Mouse (Mus musculus) midbrain, postnatal 0 days (tissue): ENCODE measurements around the gene Acsl4. TPM values are rescaled to one million over a fixed set of nuclear protein-coding genes. Genes with fewer than 3 reads are reported as not detected.

Experiments
- ATAC-seq: fragments of 200-750 bp; cut with Nextera tagmentation; 2 replicates; pipeline ENCODE4 v1.8.0; 2017; ENCODE audit warnings: moderate number of reproducible peaks, mild to moderate bottlenecking, moderate TSS enrichment, moderate library complexity; ENCODE audit not compliant: low FRiP score
- DNase-seq: peaks from one replicate; pipeline ENCODE4 v3.0.0-alpha.2; 2015; ENCODE audit warnings: low spot score
- H3K27ac ChIP-seq: fragments of 300-500 bp; sonication (generic); 2 replicates; pipeline ENCODE4 v1.5.1; 2014; ENCODE audit warnings: low read depth, mild to moderate bottlenecking, low read length, mixed read lengths
- H3K27me3 ChIP-seq: fragments of 300-500 bp; sonication (generic); 2 replicates; pipeline ENCODE4 v1.6.1; 2014; ENCODE audit warnings: low read length, control low read depth, mixed read lengths; ENCODE audit not compliant: insufficient read depth
- H3K36me3 ChIP-seq: fragments of 300-500 bp; sonication (generic); 2 replicates; pipeline ENCODE4 v1.6.1; 2014; ENCODE audit warnings: low read length, control low read depth, mixed read lengths; ENCODE audit not compliant: insufficient read depth
- H3K4me1 ChIP-seq: fragments of 300-500 bp; sonication (generic); 2 replicates; pipeline ENCODE4 v1.6.1; 2014; ENCODE audit warnings: mild to moderate bottlenecking, control low read depth, antibody characterized with exemption, low read length, mixed read lengths; ENCODE audit not compliant: insufficient read depth
- H3K4me2 ChIP-seq: fragments of 300-500 bp; sonication (generic); 2 replicates; pipeline ENCODE4 v1.6.1; 2014; ENCODE audit warnings: low read depth, mild to moderate bottlenecking, low read length, mixed read lengths; ENCODE audit not compliant: poor library complexity, severe bottlenecking
- H3K4me3 ChIP-seq: fragments of 300-500 bp; sonication (generic); 2 replicates; pipeline ENCODE4 v1.5.1; 2014; ENCODE audit warnings: low read depth, mild to moderate bottlenecking, low read length, moderate library complexity
- H3K9ac ChIP-seq: fragments of 300-500 bp; sonication (generic); replicated peaks from 2 replicates; pipeline ENCODE4 v1.6.1; 2014; ENCODE audit warnings: mild to moderate bottlenecking, low read length, moderate library complexity, mixed read lengths; ENCODE audit not compliant: poor library complexity, severe bottlenecking
- H3K9me3 ChIP-seq: fragments of 300-500 bp; sonication (generic); 2 replicates; pipeline ENCODE4 v1.6.1; 2016; ENCODE audit warnings: low read length, control low read depth
- CTCF ChIP-seq: IDR thresholded peaks from 2 replicates; pipeline ENCODE4 v1.5.1; 2016; ENCODE audit warnings: antibody characterized with exemption, mild to moderate bottlenecking
- WGBS: fragments of 180-500 bp; shearing (Covaris S2); extraction: QIAGEN DNeasy Blood & Tissue Kit; methylation state at CpG from one replicate; pipeline ENCODE4 v1.1.7; 2014; 5-methylcytosine and 5-hydroxymethylcytosine counted together
- polyA plus RNA-seq: library from polyadenylated mRNA; unstranded; fragments of >200 nt; fragmentation: Nextera tagmentation; extraction: Ambion mirVana; gene quantifications from 2 replicates; pipeline ENCODE4 v1.2.1, GENCODE M21; 2015
- total RNA-seq: library from RNA; depleted of rRNA; stranded (reverse); fragments of >200 nt; gene quantifications from 2 replicates; pipeline ENCODE4 v1.2.3, GENCODE M21; 2014

The Acsl4 gene
- total and polyA plus RNA-seq, 2 experiments from 2014 or later, result 30.6 to 46.6 TPM

GRCm38 (mm10) chrX:142314307-142315024 lies 75.9 kb downstream of the Acsl4 start:
- peak overlapping the region; percentile 6; the same call in 1 of the 2 replicates for H3K4me3 ChIP-seq
- DNase-seq, result peak; percentile 84
- TF ChIP-seq CTCF, result peak; percentile 84

GRCm38 (mm10) chrX:142310431-142310830 lies 79.9 kb downstream of the Acsl4 start:
- ATAC-seq (no peak), DNase-seq (peak; percentile 77)
- Histone ChIP-seq H3K9me3 (no peaks in the 10 kb centered on the region), H3K9ac (no peak overlapping the region), H3K27ac (no peak overlapping the region), H3K4me3 (no peak overlapping the region), H3K4me1 (no peaks in the 10 kb centered on the region), H3K36me3 (no peaks in the 10 kb centered on the region), H3K27me3 (no peaks in the 10 kb centered on the region; the same call in 1 of the 2 replicates), H3K4me2 (no peak overlapping the region)
- 54% methylated on average over 5 of the region's 5 CpGs for WGBS
- TF ChIP-seq CTCF, result no peak

More at GRCm38 (mm10) chrX:142314307-142315024, 75.9 kb downstream of the Acsl4 start:
- Histone ChIP-seq H3K27ac (no peak overlapping the region), H3K36me3 (no peaks in the 10 kb centered on the region), H3K4me2 (peak overlapping the region; percentile 18; the same call in 1 of the 2 replicates), H3K9me3 (no peaks in the 10 kb centered on the region), H3K4me1 (no peaks in the 10 kb centered on the region), H3K27me3 (no peaks in the 10 kb centered on the region; the same call in 1 of the 2 replicates), H3K9ac (no peak overlapping the region)
- 53% methylated on average over 11 of the region's 11 CpGs for WGBS
- peak; percentile 82 for ATAC-seq

- 31% methylated on average over 17 of the region's 33 CpGs for WGBS
- TF ChIP-seq CTCF, result no peak
These were observed 84.3 kb downstream of the Acsl4 start, which contains the start of gene Kcne1l for GRCm38 (mm10) chrX:142305869-142306581. Gene Kcne1l (minus strand): TSS chrX:142306294.

GRCm38 (mm10) chrX:142305010-142305868 lies 85.1 kb downstream of the Acsl4 start:
- ATAC-seq, result peak; percentile 74
- Histone ChIP-seq H3K36me3 (no peaks in the 10 kb centered on the region), H3K9me3 (no peaks in the 10 kb centered on the region), H3K4me2 (peak overlapping the region; percentile 26), H3K9ac (no peak overlapping the region), H3K27ac (no peak overlapping the region), H3K4me1 (no peaks in the 10 kb centered on the region), H3K27me3 (peaks cover 8% of the 10 kb centered on the region; the same call in 1 of the 2 replicates), H3K4me3 (no peak overlapping the region)
- TF ChIP-seq CTCF, result no peak
- WGBS, result 36% methylated on average over 35 of the region's 35 CpGs
- DNase-seq, result peak; percentile 86

More at GRCm38 (mm10) chrX:142305869-142306581, 84.3 kb downstream of the Acsl4 start, which contains the start of gene Kcne1l:
- no peaks in the 10 kb centered on the region for H3K9me3 ChIP-seq
- H3K27me3 ChIP-seq, result peaks cover 8% of the 10 kb centered on the region; the same call in 1 of the 2 replicates
- no peak within 1 kb of the TSS for H3K4me3 ChIP-seq
- DNase-seq (peak; percentile 58), ATAC-seq (peak; percentile 76)
- H3K36me3 ChIP-seq, result no peaks in the 10 kb centered on the region
- H3K4me1 ChIP-seq, result no peaks in the 10 kb centered on the region
- no peak within 1 kb of the TSS for H3K9ac ChIP-seq
- no peak within 1 kb of the TSS for H3K27ac ChIP-seq
- H3K4me2 ChIP-seq, result peak within 1 kb of the TSS; percentile 26

- H3K36me3 ChIP-seq, result no peaks in the 10 kb centered on the region
- no peak for ATAC-seq
- H3K9ac ChIP-seq, result no peak overlapping the region
- no peak overlapping the region for H3K4me3 ChIP-seq
- no peak overlapping the region for H3K4me2 ChIP-seq
- no peak overlapping the region for H3K27ac ChIP-seq
- H3K4me1 ChIP-seq, result no peaks in the 10 kb centered on the region
- H3K27me3 ChIP-seq, result peaks cover 8% of the 10 kb centered on the region; the same call in 1 of the 2 replicates
- DNase-seq, result no peak
- no peaks in the 10 kb centered on the region for H3K9me3 ChIP-seq
- no peak for TF ChIP-seq CTCF
These were observed 85.7 kb downstream of the Acsl4 start for GRCm38 (mm10) chrX:142304592-142304991.
